Mouse (Mus musculus) heart, embryonic 16.5 days (tissue): ENCODE results near the gene Necap1. TPM values are rescaled to one million over a fixed set of nuclear protein-coding genes. Genes with fewer than 3 reads are reported as not detected.

ENCODE experiments used
- ATAC-seq: fragments of 200-750 bp; cut with Nextera tagmentation; replicated peaks from 2 replicates; pipeline ENCODE4 v1.8.0; 2017; ENCODE audit warnings: moderate number of reproducible peaks; ENCODE audit not compliant: insufficient read depth, low FRiP score; ENCODE audit errors: extremely low read depth
- H3K27ac ChIP-seq: fragments of 300-500 bp; sonication (generic); 2 replicates; pipeline ENCODE4 v1.5.1; 2014; ENCODE audit warnings: mild to moderate bottlenecking, low read length, control low read depth, moderate library complexity
- H3K27me3 ChIP-seq: fragments of 300-500 bp; sonication (generic); 2 replicates; pipeline ENCODE4 v1.6.1; 2014; ENCODE audit warnings: low read length, mixed read lengths; ENCODE audit not compliant: control insufficient read depth, insufficient read depth
- H3K36me3 ChIP-seq: fragments of 300-500 bp; sonication (generic); 2 replicates; pipeline ENCODE4 v1.6.1; 2014; ENCODE audit not compliant: control insufficient read depth, insufficient read depth
- H3K4me1 ChIP-seq: fragments of 300-500 bp; sonication (generic); 2 replicates; pipeline ENCODE4 v1.6.1; 2014; ENCODE audit warnings: low read length, mixed read lengths; ENCODE audit not compliant: control insufficient read depth, insufficient read depth
- H3K4me2 ChIP-seq: fragments of 300-500 bp; sonication (generic); 2 replicates; pipeline ENCODE4 v1.6.1; 2014; ENCODE audit warnings: low read depth, mild to moderate bottlenecking, control low read depth, low read length
- H3K4me3 ChIP-seq: fragments of 300-500 bp; sonication (generic); 2 replicates; pipeline ENCODE4 v1.5.1; 2014; ENCODE audit warnings: mild to moderate bottlenecking, control low read depth, low read length
- H3K9ac ChIP-seq: fragments of 300-500 bp; sonication (generic); 2 replicates; pipeline ENCODE4 v1.6.1; 2014; ENCODE audit warnings: low read length, control low read depth
- H3K9me3 ChIP-seq: fragments of 300-500 bp; sonication (generic); replicated peaks from 2 replicates; pipeline ENCODE4 v1.6.1; 2016; ENCODE audit warnings: low read length; ENCODE audit not compliant: control insufficient read depth
- WGBS: fragments of 180-500 bp; shearing (Covaris S2); extraction: QIAGEN DNeasy Blood & Tissue Kit; methylation state at CpG from one replicate; pipeline ENCODE4 v1.1.7; 2014; 5-methylcytosine and 5-hydroxymethylcytosine counted together
- polyA plus RNA-seq: library from polyadenylated mRNA; unstranded; fragments of >200 nt; fragmentation: Nextera tagmentation; extraction: Ambion mirVana; gene quantifications from 2 replicates; pipeline ENCODE4 v1.2.1, GENCODE M21; 2015

Necap1 gene
- polyA plus RNA-seq: 51.1 and 51.7 TPM in 2 replicates

GRCm38 (mm10) chr6:122873871-122874719, at the start of gene Necap1:
Gene Necap1 (plus strand): TSS chr6:122874474.
- no peaks in the 10 kb centered on the region for H3K9me3 ChIP-seq
- 6% methylated on average over 43 of the region's 43 CpGs for WGBS
- H3K27ac ChIP-seq: peak within 1 kb of the TSS; percentile 90
- peak within 1 kb of the TSS; percentile 92 for H3K9ac ChIP-seq
- H3K36me3 ChIP-seq: 0 out of 2 replicates have a peak, but pooled peaks cover 4% of the 10 kb centered on the region
- H3K4me2 ChIP-seq: peak within 1 kb of the TSS; percentile 74
- H3K4me3 ChIP-seq: peak within 1 kb of the TSS; percentile 93
- peak; percentile 97 for ATAC-seq
- H3K4me1 ChIP-seq: peaks cover 6% of the 10 kb centered on the region
- H3K27me3 ChIP-seq: no peaks in the 10 kb centered on the region

- Histone ChIP-seq H3K4me1 (peaks cover 55% of the 10 kb centered on the region), H3K27ac (peak overlapping the region; percentile 21; the same call in 1 of the 2 replicates), H3K9me3 (no peaks in the 10 kb centered on the region), H3K36me3 (peaks cover 8% of the 10 kb centered on the region; the same call in 1 of the 2 replicates), H3K4me2 (peak overlapping the region; percentile 84), H3K9ac (no peak overlapping the region), H3K4me3 (no peak overlapping the region), H3K27me3 (no peaks in the 10 kb centered on the region)
- 77% methylated on average over 9 of the region's 9 CpGs for WGBS
- no peak for ATAC-seq
Observed at GRCm38 (mm10) chr6:122825166-122825565, 49.1 kb upstream of the Necap1 start.

- Histone ChIP-seq H3K4me2 (peak overlapping the region; percentile 84), H3K27me3 (no peaks in the 10 kb centered on the region), H3K9me3 (no peaks in the 10 kb centered on the region), H3K9ac (peak overlapping the region; percentile 75), H3K4me3 (peak overlapping the region; percentile 57), H3K4me1 (peaks cover 48% of the 10 kb centered on the region), H3K27ac (peak overlapping the region; percentile 94), H3K36me3 (peaks cover 8% of the 10 kb centered on the region; the same call in 1 of the 2 replicates)
- WGBS: 2% methylated on average over 29 of the region's 29 CpGs
- peak; percentile 90 for ATAC-seq
Observed at GRCm38 (mm10) chr6:122825923-122826742, 48.1 kb upstream of the Necap1 start.

- Histone ChIP-seq H3K27me3 (no peaks in the 10 kb centered on the region), H3K9me3 (no peaks in the 10 kb centered on the region), H3K4me3 (no peak overlapping the region), H3K27ac (no peak overlapping the region), H3K9ac (no peak overlapping the region), H3K4me2 (no peak overlapping the region), H3K36me3 (peaks cover 8% of the 10 kb centered on the region; the same call in 1 of the 2 replicates), H3K4me1 (peaks cover 33% of the 10 kb centered on the region)
- WGBS: 52% methylated on average over 13 of the region's 13 CpGs
- no peak for ATAC-seq
Observed at GRCm38 (mm10) chr6:122828086-122828485, 46.2 kb upstream of the Necap1 start.

DNA sequence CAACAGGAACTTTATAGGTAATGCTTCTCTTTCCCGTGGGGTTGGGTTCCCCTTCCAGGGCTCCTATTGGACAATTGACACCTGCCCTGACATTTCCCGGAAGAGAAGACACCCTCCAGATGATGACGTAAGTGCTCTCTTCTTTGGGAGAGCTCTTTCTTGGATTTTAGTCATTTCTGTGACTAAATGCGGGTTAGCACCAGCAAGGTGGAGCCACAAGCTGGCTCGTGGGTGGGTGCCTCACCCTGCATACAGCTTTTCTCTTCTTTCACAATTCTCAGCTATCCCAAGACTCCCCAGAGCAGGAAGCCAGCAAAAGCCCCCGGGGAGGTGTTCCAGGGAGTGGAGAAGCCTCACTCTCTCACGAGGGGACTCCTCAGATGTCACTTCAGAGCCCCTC, 41.4 kb upstream of the Necap1 start:
- H3K4me1 ChIP-seq: no peaks in the 10 kb centered on the region
- peaks cover 42% of the 10 kb centered on the region for H3K36me3 ChIP-seq
- ATAC-seq: no peak
- H3K27me3 ChIP-seq: no peaks in the 10 kb centered on the region
- WGBS: 79% methylated on average over 7 of the region's 7 CpGs
- no peak overlapping the region for H3K4me2 ChIP-seq
- H3K27ac ChIP-seq: no peak overlapping the region
- no peak overlapping the region for H3K9ac ChIP-seq
- no peak overlapping the region for H3K4me3 ChIP-seq
- 0 out of 2 replicates have a peak, but pooled peaks cover 5% of the 10 kb centered on the region for H3K9me3 ChIP-seq

DNA sequence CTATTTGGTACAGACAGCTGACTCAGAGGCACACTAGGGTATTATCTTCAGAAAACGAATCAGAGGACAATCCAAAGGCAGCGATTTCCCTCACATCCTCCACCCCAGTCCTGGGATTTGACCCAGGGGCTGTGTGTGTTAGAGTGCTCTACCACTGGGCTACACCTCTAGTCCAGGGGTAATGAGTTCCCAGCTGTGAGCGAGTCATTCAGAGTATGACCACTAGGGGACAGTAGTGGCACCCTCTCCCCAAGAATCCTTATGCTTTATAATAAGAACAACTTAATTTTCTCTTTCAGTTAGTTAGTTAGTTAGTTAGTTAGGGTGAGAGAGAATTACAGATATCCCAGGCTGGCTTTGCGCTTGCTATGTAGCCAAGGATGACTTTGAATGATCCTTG, 39.9 kb upstream of the Necap1 start:
- Histone ChIP-seq H3K9ac (no peak overlapping the region), H3K9me3 (0 out of 2 replicates have a peak, but pooled peaks cover 5% of the 10 kb centered on the region), H3K4me1 (no peaks in the 10 kb centered on the region), H3K27me3 (no peaks in the 10 kb centered on the region), H3K27ac (no peak overlapping the region), H3K36me3 (peaks cover 45% of the 10 kb centered on the region), H3K4me2 (no peak overlapping the region), H3K4me3 (no peak overlapping the region)
- ATAC-seq: no peak
- 73% methylated on average over 4 of the region's 4 CpGs for WGBS

DNA sequence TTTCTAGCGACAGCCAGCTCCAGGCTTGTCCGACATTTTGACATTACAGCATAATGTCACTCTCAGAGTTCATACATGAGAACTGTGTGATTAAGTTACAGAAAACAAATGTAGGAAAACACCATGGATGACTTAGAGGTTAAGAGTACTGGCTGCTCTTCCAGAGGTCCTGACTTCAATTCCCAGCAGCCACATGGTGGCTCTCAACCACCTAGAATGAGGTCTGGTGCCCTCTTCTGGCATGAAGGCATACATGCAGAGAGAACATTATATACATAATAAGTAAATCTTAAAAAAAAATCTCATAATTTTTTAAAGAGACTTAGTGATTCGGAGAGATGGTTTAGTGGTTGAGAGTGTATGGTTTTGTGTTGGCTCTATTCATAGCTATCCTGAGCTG, 37.3 kb upstream of the Necap1 start:
- no peak for ATAC-seq
- 97% methylated on average over 3 of the region's 3 CpGs for WGBS
- Histone ChIP-seq H3K36me3 (peaks cover 68% of the 10 kb centered on the region), H3K27me3 (no peaks in the 10 kb centered on the region), H3K9ac (no peak overlapping the region), H3K4me1 (no peaks in the 10 kb centered on the region), H3K27ac (no peak overlapping the region), H3K9me3 (0 out of 2 replicates have a peak, but pooled peaks cover 5% of the 10 kb centered on the region), H3K4me2 (no peak overlapping the region), H3K4me3 (no peak overlapping the region)

GRCm38 (mm10) chr6:122837539-122837938, 36.7 kb upstream of the Necap1 start:
- H3K4me3 ChIP-seq: no peak overlapping the region
- no peak overlapping the region for H3K4me2 ChIP-seq
- ATAC-seq: no peak
- 91% methylated on average over 5 of the region's 5 CpGs for WGBS
- H3K27me3 ChIP-seq: no peaks in the 10 kb centered on the region
- no peaks in the 10 kb centered on the region for H3K4me1 ChIP-seq
- no peak overlapping the region for H3K9ac ChIP-seq
- H3K36me3 ChIP-seq: peaks cover 66% of the 10 kb centered on the region
- no peak overlapping the region for H3K27ac ChIP-seq
- H3K9me3 ChIP-seq: 0 out of 2 replicates have a peak, but pooled peaks cover 5% of the 10 kb centered on the region
